Mouse (Mus musculus): Measurements from ENCODE around the gene Bricd5. TPM values are rescaled to one million over a fixed set of nuclear protein-coding genes. Genes with fewer than 3 reads are reported as not detected.

The Bricd5 gene
- polyA plus RNA-seq, 1 experiment = 0.15 TPM

DNA sequence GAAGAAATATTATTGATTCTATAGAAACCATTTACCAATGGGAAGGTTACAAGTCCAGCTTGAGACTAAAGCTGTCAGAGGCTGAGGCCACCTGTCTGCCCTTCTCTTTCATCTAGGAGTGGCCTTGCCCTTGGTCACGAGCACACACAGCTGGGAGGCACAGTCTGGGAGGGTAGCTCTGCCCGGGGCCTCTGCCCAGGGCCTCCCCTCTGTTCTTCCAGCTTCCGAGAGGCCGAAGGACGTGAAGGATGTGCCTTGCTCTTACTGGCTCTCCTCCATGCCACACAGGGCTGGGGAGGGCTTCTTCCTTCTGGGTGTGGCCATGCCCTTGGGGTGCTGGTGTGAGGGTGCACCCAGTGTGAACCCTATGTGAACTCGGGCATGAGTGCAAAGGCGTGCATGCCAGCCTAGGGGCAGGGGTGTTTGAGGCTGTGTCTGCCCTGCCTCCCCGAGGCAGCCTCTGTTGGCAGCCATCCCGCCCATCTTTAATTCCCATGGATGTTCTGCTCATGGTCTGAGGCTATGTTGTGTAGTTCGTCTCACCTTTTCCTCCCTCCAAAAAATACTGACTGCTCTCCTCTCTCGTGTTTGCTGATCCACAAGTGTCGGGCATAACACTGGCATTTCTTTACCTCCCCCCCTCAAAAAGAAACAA lies 34.2 kb downstream of the Bricd5 start:
- DNase-seq = no peak
- WGBS = 75% methylated on average over 12 of the region's 12 CpGs
- H3K4me3 ChIP-seq (replicated peaks; ENCODE audit: extremely low read depth, low read depth, low read length) = no peak overlapping the region
- no peaks in the 10 kb centered on the region; the same call in 1 of the 2 replicates for H3K4me1 ChIP-seq (ENCODE audit: control insufficient read depth, insufficient read depth, low read length)
- no peak for TF ChIP-seq CTCF (IDR thresholded peaks at IDR 0.05; ENCODE audit: insufficient read depth, low read length)
- no peak for TF ChIP-seq POLR2A (IDR thresholded peaks at IDR 0.05; ENCODE audit: borderline replicate concordance, extremely low read depth, low read depth, low read length)

DNA sequence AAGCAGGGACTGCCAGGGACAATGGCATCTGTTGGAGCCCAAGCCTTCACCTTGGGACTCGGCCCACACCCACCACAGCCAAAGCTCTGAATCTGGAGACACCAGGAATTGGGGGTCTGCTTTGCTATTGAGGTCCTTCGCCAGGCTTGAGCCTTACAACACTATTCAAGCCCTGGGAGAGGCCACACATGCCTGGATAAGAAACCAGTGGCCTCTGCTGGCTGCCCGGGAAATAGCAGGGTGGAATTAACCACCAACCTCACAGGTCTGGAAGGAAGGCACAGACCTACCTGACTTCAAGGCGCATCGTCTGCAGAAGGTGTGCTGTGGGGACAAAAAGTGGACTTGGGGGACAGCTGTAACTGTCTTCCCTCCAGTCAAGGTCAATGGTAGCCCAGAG lies 39.9 kb downstream of the Bricd5 start:
- 36% methylated on average over 5 of the region's 5 CpGs for WGBS
- peak; percentile 57 for DNase-seq
- TF ChIP-seq POLR2A (IDR thresholded peaks at IDR 0.05; ENCODE audit: borderline replicate concordance, extremely low read depth, low read depth, low read length) (no peak), CTCF (IDR thresholded peaks at IDR 0.05; ENCODE audit: insufficient read depth, low read length) (peak; percentile 78)
- Histone ChIP-seq H3K4me1 (ENCODE audit: control insufficient read depth, insufficient read depth, low read length) (peaks cover 8% of the 10 kb centered on the region), H3K4me3 (replicated peaks; ENCODE audit: extremely low read depth, low read depth, low read length) (peak overlapping the region; percentile 69)

DNA sequence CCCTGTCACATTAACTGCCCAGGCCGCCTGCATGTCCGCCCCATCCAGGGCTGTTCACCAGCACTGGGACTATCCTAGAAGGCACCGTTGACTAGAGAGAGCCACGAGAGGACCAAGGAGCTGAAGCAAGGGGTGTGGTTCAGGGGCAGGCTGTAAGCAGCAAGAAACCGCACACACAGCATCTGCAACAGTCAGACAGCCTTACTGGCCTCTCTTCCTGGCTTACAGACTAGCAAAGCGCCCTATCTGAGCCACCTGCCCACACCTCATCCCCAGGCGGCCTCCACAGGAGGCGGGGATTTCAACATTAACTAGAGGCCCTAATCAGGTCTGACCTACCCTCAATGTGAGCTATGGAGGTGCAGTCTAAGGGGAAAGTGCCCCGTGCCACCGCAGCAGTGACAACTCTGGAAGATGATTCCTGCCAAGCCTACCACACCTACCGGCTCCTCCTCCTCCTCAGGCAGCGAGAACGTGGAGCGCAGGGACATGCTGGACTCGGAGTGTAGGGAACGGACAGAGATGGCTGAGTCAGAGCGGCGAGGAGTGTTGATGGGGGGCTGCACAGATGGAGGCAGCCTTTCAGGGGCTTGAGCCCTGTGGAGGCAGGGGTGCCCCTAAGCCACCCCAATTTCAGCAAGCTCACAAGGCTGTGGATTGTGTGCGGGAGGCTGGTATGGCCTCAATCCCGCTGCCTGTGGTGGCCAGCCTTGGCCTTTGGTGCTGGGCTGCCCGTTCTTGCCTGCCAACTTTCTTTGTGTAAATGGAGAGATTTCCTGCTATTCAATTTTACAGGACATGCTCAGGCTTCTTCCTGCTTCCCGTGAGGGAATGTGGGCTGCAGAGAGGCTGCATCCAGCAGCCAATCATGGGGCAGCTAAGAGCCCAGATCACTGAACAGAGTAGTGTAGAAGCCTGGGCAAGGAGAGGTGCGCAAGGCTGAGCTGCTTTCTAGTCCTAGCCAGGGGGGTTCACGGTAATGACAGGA lies 40.9 kb downstream of the Bricd5 start:
- H3K4me3 ChIP-seq (replicated peaks; ENCODE audit: extremely low read depth, low read depth, low read length) = peak overlapping the region; percentile 69
- WGBS = 57% methylated on average over 24 of the region's 24 CpGs
- TF ChIP-seq POLR2A (IDR thresholded peaks at IDR 0.05; ENCODE audit: borderline replicate concordance, extremely low read depth, low read depth, low read length) (peak; percentile 67; the same call in 1 of the 2 replicates), CTCF (IDR thresholded peaks at IDR 0.05; ENCODE audit: insufficient read depth, low read length) (no peak)
- peak; percentile 23 for DNase-seq
- H3K4me1 ChIP-seq (ENCODE audit: control insufficient read depth, insufficient read depth, low read length) = peaks cover 8% of the 10 kb centered on the region

DNA sequence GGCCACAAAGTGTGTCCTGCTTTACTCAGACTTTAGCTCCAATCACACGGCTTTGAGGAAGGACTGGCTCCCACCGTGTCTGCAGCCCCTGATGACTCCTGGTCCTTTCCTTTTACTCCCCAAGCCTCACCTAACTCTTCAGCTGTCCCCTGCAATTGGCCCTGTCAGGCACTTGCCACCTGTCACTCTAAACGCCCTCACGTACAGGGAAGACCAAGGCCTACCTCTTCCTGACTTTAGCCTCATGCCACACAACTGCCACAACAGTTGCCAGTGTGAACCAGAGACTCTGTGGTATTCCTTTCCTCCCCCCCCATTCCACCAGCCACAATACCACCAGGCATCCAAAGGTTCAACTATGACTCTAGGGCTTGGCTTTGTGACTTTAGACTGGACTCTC lies 46.8 kb downstream of the Bricd5 start:
- 83% methylated on average over 4 of the region's 4 CpGs for WGBS

DNA sequence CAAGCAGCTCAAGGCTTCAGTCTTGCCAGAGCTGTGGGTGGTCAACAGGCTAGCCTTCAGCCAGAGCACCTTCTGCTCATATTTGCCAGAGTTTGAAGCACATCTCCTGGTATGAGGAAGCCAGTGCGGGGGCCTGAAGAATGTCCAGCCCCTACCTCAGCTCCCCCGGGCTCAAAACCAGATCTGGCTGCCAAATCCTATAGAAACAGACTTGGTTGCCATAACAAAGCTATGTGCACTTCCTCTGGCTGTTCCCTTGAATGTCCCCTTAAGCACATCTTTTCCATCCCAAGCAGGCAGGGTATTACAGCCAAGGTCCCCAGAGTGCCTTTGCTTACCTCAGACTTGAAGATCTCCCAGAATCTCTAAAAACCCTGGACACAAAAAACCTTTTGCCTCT lies 51.0 kb downstream of the Bricd5 start:
- TF ChIP-seq CTCF (IDR thresholded peaks at IDR 0.05; ENCODE audit: insufficient read depth, low read length) (no peak), POLR2A (IDR thresholded peaks at IDR 0.05; ENCODE audit: borderline replicate concordance, extremely low read depth, low read depth, low read length) (no peak)
- no peak overlapping the region for H3K4me3 ChIP-seq (replicated peaks; ENCODE audit: extremely low read depth, low read depth, low read length)
- DNase-seq = no peak
- peaks cover 10% of the 10 kb centered on the region for H3K4me1 ChIP-seq (ENCODE audit: control insufficient read depth, insufficient read depth, low read length)
- WGBS = 27% methylated on average over 2 of the region's 2 CpGs

More for the DNA sequence above, 46.8 kb downstream of the Bricd5 start:
- H3K4me1 ChIP-seq (ENCODE audit: control insufficient read depth, insufficient read depth, low read length) = no peaks in the 10 kb centered on the region
- no peak for DNase-seq
- no peak overlapping the region for H3K4me3 ChIP-seq (replicated peaks; ENCODE audit: extremely low read depth, low read depth, low read length)
- TF ChIP-seq CTCF (IDR thresholded peaks at IDR 0.05; ENCODE audit: insufficient read depth, low read length) = no peak
- TF ChIP-seq POLR2A (IDR thresholded peaks at IDR 0.05; ENCODE audit: borderline replicate concordance, extremely low read depth, low read depth, low read length) = no peak

Other genes starting within 250 kb of the Bricd5 start
- 1.3 and 2.9 TPM in 2 replicates for gene Ccnf, start 222.4 kb upstream of the Bricd5 start, polyA plus RNA-seq (2012; rRNA removed)
- gene Abca17, start 122.8 kb upstream of the Bricd5 start, polyA plus RNA-seq (2012; rRNA removed) = 0.40 and 0.78 TPM in 2 replicates
- 231 and 262 TPM in 2 replicates for gene Abca3, start 121.9 kb upstream of the Bricd5 start, polyA plus RNA-seq (2012; rRNA removed)
- gene Rnps1, start 59.3 kb upstream of the Bricd5 start, polyA plus RNA-seq (2012; rRNA removed) = 83.2 and 101 TPM in 2 replicates
- 70.0 and 78.3 TPM in 2 replicates for gene Eci1, start 47.2 kb upstream of the Bricd5 start, polyA plus RNA-seq (2012; rRNA removed)
- 7.7 and 22.4 TPM in 2 replicates for gene Dnase1l2, start 30.8 kb upstream of the Bricd5 start, polyA plus RNA-seq (2012; rRNA removed)
- gene E4f1, start 3.6 kb upstream of the Bricd5 start, polyA plus RNA-seq (2012; rRNA removed) = 85.9 and 90.1 TPM in 2 replicates
- 39.5 and 46.2 TPM in 2 replicates for gene Pgp, start 3.5 kb upstream of the Bricd5 start, polyA plus RNA-seq (2012; rRNA removed)
- gene Mlst8, start 5.2 kb downstream of the Bricd5 start, polyA plus RNA-seq (2012; rRNA removed) = 27.5 and 43.2 TPM in 2 replicates
- 1.7 and 2.1 TPM in 2 replicates for gene Caskin1, start 14.7 kb downstream of the Bricd5 start, polyA plus RNA-seq (2012; rRNA removed)
- gene Traf7, start 54.1 kb downstream of the Bricd5 start, polyA plus RNA-seq (2012; rRNA removed) = 237 and 263 TPM in 2 replicates
- gene Rab26, start 60.3 kb downstream of the Bricd5 start, polyA plus RNA-seq (2012; rRNA removed) = 1.1 and 1.2 TPM in 2 replicates
- gene Pkd1, start 76.0 kb downstream of the Bricd5 start, polyA plus RNA-seq (2012; rRNA removed) = 136 and 146 TPM in 2 replicates
- 220 and 230 TPM in 2 replicates for gene Tsc2, start 158.7 kb downstream of the Bricd5 start, polyA plus RNA-seq (2012; rRNA removed)
- gene Nthl1, start 158.8 kb downstream of the Bricd5 start, polyA plus RNA-seq (2012; rRNA removed) = 18.8 and 19.3 TPM in 2 replicates
- 507 and 712 TPM in 2 replicates for gene Slc9a3r2, start 176.4 kb downstream of the Bricd5 start, polyA plus RNA-seq (2012; rRNA removed)
- 77.9 and 131 TPM in 2 replicates for gene Npw, start 184.6 kb downstream of the Bricd5 start, polyA plus RNA-seq (2012; rRNA removed)
- gene Zfp598, start 195.8 kb downstream of the Bricd5 start, polyA plus RNA-seq (2012; rRNA removed) = 89.7 and 89.8 TPM in 2 replicates
- gene Syngr3, start 216.1 kb downstream of the Bricd5 start, polyA plus RNA-seq (2012; rRNA removed) = 0.46 and 0.62 TPM in 2 replicates
- gene Gfer, start 222.3 kb downstream of the Bricd5 start, polyA plus RNA-seq (2012; rRNA removed) = 13.7 and 20.3 TPM in 2 replicates
- gene Noxo1, start 222.3 kb downstream of the Bricd5 start, polyA plus RNA-seq (2012; rRNA removed) = 13.2 and 14.2 TPM in 2 replicates
- gene Tbl3, start 233.8 kb downstream of the Bricd5 start, polyA plus RNA-seq (2012; rRNA removed) = 45.4 and 60.7 TPM in 2 replicates
- gene Rnf151, start 244.2 kb downstream of the Bricd5 start, polyA plus RNA-seq (2012; rRNA removed) = 0.29 and 0.57 TPM in 2 replicates
- gene Rps2, start 244.2 kb downstream of the Bricd5 start, polyA plus RNA-seq (2012; rRNA removed) = 1,603 and 2,135 TPM in 2 replicates